Mouse (Mus musculus) thymus, postnatal 0 days (tissue): ENCODE measurements around the gene Cobll1. TPM values are rescaled to one million over a fixed set of nuclear protein-coding genes. Genes with fewer than 3 reads are reported as not detected.

Experiments
- DNase-seq: peaks from one replicate; pipeline ENCODE4 v3.0.0-alpha.2; 2015; ENCODE audit warnings: low spot score
- polyA plus RNA-seq: library from polyadenylated mRNA; unstranded; fragments of >200 nt; fragmentation: Nextera tagmentation; extraction: Ambion mirVana; gene quantifications from 2 replicates; pipeline ENCODE4 v1.2.1, GENCODE M21; 2015

The Cobll1 gene
- polyA plus RNA-seq, 1 experiment from 2014 or later = 4.5 TPM

GRCm38 (mm10) chr2:65199706-65200105 lies 39.5 kb downstream of the Cobll1 start:
- no peak for DNase-seq

- no peak for DNase-seq
These were observed 40.6 kb downstream of the Cobll1 start for GRCm38 (mm10) chr2:65198605-65199004.

- DNase-seq = no peak
These were observed 42.2 kb downstream of the Cobll1 start for GRCm38 (mm10) chr2:65196994-65197393.

- DNase-seq = no peak
These were observed 43.8 kb downstream of the Cobll1 start for GRCm38 (mm10) chr2:65195233-65196010.

GRCm38 (mm10) chr2:65193091-65193795 lies 46.0 kb downstream of the Cobll1 start:
- no peak for DNase-seq

- no peak for DNase-seq
These were observed 47.8 kb downstream of the Cobll1 start for GRCm38 (mm10) chr2:65191398-65191797.

- DNase-seq = peak; percentile 61
These were observed 49.9 kb downstream of the Cobll1 start for GRCm38 (mm10) chr2:65189346-65189745.

- DNase-seq = peak; percentile 67
These were observed 50.6 kb downstream of the Cobll1 start for GRCm38 (mm10) chr2:65188585-65188984.

- no peak for DNase-seq
These were observed 51.6 kb downstream of the Cobll1 start for GRCm38 (mm10) chr2:65187652-65188051.

- DNase-seq = no peak
These were observed 52.0 kb downstream of the Cobll1 start for GRCm38 (mm10) chr2:65187164-65187563.

- DNase-seq = peak; percentile 60
These were observed 56.5 kb downstream of the Cobll1 start for GRCm38 (mm10) chr2:65182747-65183146.

GRCm38 (mm10) chr2:65181736-65182135 lies 57.5 kb downstream of the Cobll1 start:
- no peak for DNase-seq

- peak; percentile 22 for DNase-seq
These were observed 58.0 kb downstream of the Cobll1 start for GRCm38 (mm10) chr2:65181066-65181716.

- DNase-seq = no peak
These were observed 63.6 kb downstream of the Cobll1 start for GRCm38 (mm10) chr2:65175645-65176044.

GRCm38 (mm10) chr2:65172071-65172470 lies 67.1 kb downstream of the Cobll1 start:
- no peak for DNase-seq

GRCm38 (mm10) chr2:65171516-65171915 lies 67.7 kb downstream of the Cobll1 start:
- DNase-seq = no peak

- no peak for DNase-seq
These were observed 68.3 kb downstream of the Cobll1 start for GRCm38 (mm10) chr2:65170693-65171456.

- DNase-seq = no peak
These were observed 68.9 kb downstream of the Cobll1 start for GRCm38 (mm10) chr2:65170256-65170655.

- DNase-seq = no peak
These were observed 75.2 kb downstream of the Cobll1 start for GRCm38 (mm10) chr2:65163990-65164389.

GRCm38 (mm10) chr2:65162625-65163024 lies 76.6 kb downstream of the Cobll1 start:
- DNase-seq = no peak

- no peak for DNase-seq
These were observed 77.5 kb downstream of the Cobll1 start for GRCm38 (mm10) chr2:65161715-65162114.
